Mouse (Mus musculus): Measurements from ENCODE around the gene B9d2. TPM values are rescaled to one million over a fixed set of nuclear protein-coding genes. Genes with fewer than 3 reads are reported as not detected.

Gene B9d2
- 40.7 TPM for polyA plus RNA-seq (2012; fragmentation: generic; extraction: Trizol)

DNA sequence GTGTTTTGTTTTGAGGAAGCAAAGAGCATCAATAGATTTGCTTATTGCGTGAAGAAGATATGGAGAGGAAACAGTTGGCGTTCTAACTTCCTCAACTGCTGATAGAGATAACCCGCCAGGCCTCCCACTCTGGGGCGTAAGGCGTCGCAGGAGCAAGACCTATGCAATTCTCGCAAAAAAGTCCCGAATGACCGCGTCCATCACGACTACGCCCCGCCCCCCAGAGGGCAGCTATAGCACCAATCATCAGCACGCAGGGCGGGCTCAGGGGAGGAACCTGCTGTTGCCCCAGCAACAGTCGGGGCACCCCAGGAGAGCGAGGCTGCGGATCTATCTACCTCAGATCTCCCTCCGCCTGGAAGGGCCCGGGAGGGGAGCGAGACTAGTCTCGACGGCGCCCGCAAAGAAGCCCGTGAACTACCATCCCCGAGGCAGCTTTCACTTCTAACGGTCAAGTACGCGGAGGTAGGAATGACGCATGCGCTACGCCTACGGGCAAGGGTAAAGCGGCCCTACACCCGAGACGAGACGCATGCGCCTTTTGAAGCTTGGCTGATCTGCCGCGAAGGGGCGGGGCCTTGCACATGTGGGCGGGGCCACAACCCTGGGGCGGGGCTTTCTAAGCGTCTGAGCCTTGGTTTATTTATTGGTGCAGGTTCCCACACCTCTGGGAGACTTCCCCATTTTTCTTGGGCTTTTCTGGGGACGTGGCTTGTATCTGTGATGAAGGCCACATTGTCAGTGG, at the start of gene B9d2:
Gene B9d2 (plus strand): TSS at position 267 of the 745 bp plus-strand sequence.
- no peaks in the 10 kb centered on the region for H3K36me3 ChIP-seq (ENCODE audit: control insufficient read depth, insufficient read depth)
- no peak for TF ChIP-seq MYOG (IDR thresholded peaks at IDR 0.05; ENCODE audit: control insufficient read depth in 1 of 3, insufficient read depth in 1 of 3, insufficient read length in 2 of 3, low read depth in 2 of 3)
- TF ChIP-seq POLR2A (IDR thresholded peaks at IDR 0.05; ENCODE audit: insufficient read length, low read depth), result peak; percentile 70
- peak; percentile 66 for TF ChIP-seq CEBPB (IDR thresholded peaks at IDR 0.05; ENCODE audit: insufficient read depth, poor library complexity, severe bottlenecking)
- TF ChIP-seq MYOD1 (IDR thresholded peaks at IDR 0.05; ENCODE audit: control insufficient read depth in 1 of 3, insufficient read length in 2 of 3, low read depth in 2 of 3), result no peak
- no peak for TF ChIP-seq MAX (IDR thresholded peaks at IDR 0.05; ENCODE audit: low read depth)
- peak; percentile 80 for TF ChIP-seq POLR2AphosphoS2 (IDR thresholded peaks at IDR 0.05; ENCODE audit: insufficient read length, low read depth)
- TF ChIP-seq REST (IDR thresholded peaks at IDR 0.05; ENCODE audit: insufficient read depth, insufficient read length), result no peak
- TF ChIP-seq USF1 (IDR thresholded peaks at IDR 0.05; ENCODE audit: low read depth), result no peak
- no peak for TF ChIP-seq SRF (IDR thresholded peaks at IDR 0.05; ENCODE audit: control insufficient read depth, insufficient read length, low read depth)
- no peak for TF ChIP-seq E2F4 (IDR thresholded peaks at IDR 0.05; ENCODE audit: insufficient read depth)
- TF ChIP-seq TCF3 (IDR thresholded peaks at IDR 0.05; ENCODE audit: insufficient read length, low read depth), result no peak
- no peak for TF ChIP-seq TCF12 (IDR thresholded peaks at IDR 0.05; ENCODE audit: insufficient read depth, poor library complexity, severe bottlenecking)

DNA sequence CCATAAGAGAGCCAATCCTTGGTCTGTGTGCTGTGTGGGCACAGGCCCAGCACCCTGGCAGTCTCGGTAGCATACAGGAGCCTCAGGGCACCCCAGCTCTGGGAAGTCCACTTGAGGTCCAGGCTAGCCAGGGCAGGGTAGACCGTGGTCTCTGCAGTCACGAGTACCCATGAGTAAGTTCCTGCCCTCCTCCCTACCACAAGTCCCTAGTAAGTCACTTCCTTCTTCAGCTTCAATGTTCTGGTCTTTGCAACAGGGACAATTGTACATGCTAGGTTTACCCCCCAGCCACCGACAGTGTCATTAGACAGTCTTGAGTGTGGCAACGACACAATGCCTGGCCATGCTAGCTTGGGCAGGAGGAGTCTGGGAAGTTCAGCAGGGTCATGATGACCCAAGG, 47.9 kb upstream of the B9d2 start:
- Histone ChIP-seq H3K4me2 (ENCODE audit: low read depth) (no peak overlapping the region), H3K36me3 (ENCODE audit: control insufficient read depth, insufficient read depth) (no peaks in the 10 kb centered on the region), H3ac (ENCODE audit: control insufficient read depth, insufficient read length) (no peak overlapping the region), H3K4me3 (no peak overlapping the region), H3K27me3 (ENCODE audit: control insufficient read depth, insufficient read depth, insufficient read length) (no peaks in the 10 kb centered on the region), H3K79me2 (ENCODE audit: control insufficient read depth, insufficient read depth) (no peaks in the 10 kb centered on the region)
- TF ChIP-seq USF1 (IDR thresholded peaks at IDR 0.05; ENCODE audit: low read depth), result no peak
- no peak for TF ChIP-seq MAX (IDR thresholded peaks at IDR 0.05; ENCODE audit: low read depth)
- no peak for TF ChIP-seq E2F4 (IDR thresholded peaks at IDR 0.05; ENCODE audit: insufficient read depth)
- TF ChIP-seq TCF3 (IDR thresholded peaks at IDR 0.05; ENCODE audit: insufficient read length, low read depth), result no peak
- TF ChIP-seq TCF12 (IDR thresholded peaks at IDR 0.05; ENCODE audit: insufficient read depth, poor library complexity, severe bottlenecking), result no peak
- TF ChIP-seq POLR2AphosphoS2 (IDR thresholded peaks at IDR 0.05; ENCODE audit: insufficient read length, low read depth), result no peak

More for the DNA sequence above, at the start of gene B9d2:
- H3K27me3 ChIP-seq (ENCODE audit: control insufficient read depth, insufficient read depth, insufficient read length), result no peaks in the 10 kb centered on the region
- H3K4me2 ChIP-seq (ENCODE audit: low read depth), result peak within 1 kb of the TSS; percentile 99
- peak within 1 kb of the TSS; percentile 39 for H3K4me3 ChIP-seq
- H3ac ChIP-seq (ENCODE audit: control insufficient read depth, insufficient read length), result no peak within 1 kb of the TSS
- H3K79me2 ChIP-seq (ENCODE audit: control insufficient read depth, insufficient read depth), result peaks cover 5% of the 10 kb centered on the region

DNA sequence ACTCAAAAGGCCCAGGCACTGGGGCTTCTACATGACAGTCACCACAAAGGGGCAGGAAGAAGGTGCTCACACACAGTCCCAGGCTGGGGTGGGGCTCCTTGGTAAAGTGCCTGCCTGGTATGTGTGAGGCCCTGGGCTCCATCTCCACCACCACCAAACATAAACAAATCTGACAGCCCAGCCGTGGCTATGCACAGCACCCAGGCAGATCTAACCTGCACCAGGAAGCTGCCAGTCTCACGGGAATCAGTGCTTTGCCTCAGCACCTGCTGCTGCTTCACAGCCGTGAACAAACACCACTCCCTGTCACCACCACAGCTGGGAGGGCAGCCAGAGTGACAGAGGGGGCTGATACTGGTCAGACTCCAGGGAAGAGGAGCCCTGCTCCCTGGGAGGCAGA, 44.2 kb upstream of the B9d2 start:
- Histone ChIP-seq H3K36me3 (ENCODE audit: control insufficient read depth, insufficient read depth) (no peaks in the 10 kb centered on the region), H3K79me2 (ENCODE audit: control insufficient read depth, insufficient read depth) (no peaks in the 10 kb centered on the region), H3K4me2 (ENCODE audit: low read depth) (no peak overlapping the region), H3K4me3 (no peak overlapping the region), H3K27me3 (ENCODE audit: control insufficient read depth, insufficient read depth, insufficient read length) (no peaks in the 10 kb centered on the region), H3ac (ENCODE audit: control insufficient read depth, insufficient read length) (no peak overlapping the region)
- TF ChIP-seq SRF (IDR thresholded peaks at IDR 0.05; ENCODE audit: control insufficient read depth, insufficient read length, low read depth) (no peak), MYOD1 (IDR thresholded peaks at IDR 0.05; ENCODE audit: control insufficient read depth in 1 of 3, insufficient read length in 2 of 3, low read depth in 2 of 3) (peak; percentile 63 to 97 (median 92)), USF1 (IDR thresholded peaks at IDR 0.05; ENCODE audit: low read depth) (no peak), MYOG (IDR thresholded peaks at IDR 0.05; ENCODE audit: control insufficient read depth in 1 of 3, insufficient read depth in 1 of 3, insufficient read length in 2 of 3, low read depth in 2 of 3) (peak; percentile 38 to 92 (median 87)), MAX (IDR thresholded peaks at IDR 0.05; ENCODE audit: low read depth) (no peak), POLR2A (IDR thresholded peaks at IDR 0.05; ENCODE audit: insufficient read length, low read depth) (no peak), REST (IDR thresholded peaks at IDR 0.05; ENCODE audit: insufficient read depth, insufficient read length) (no peak), CEBPB (IDR thresholded peaks at IDR 0.05; ENCODE audit: insufficient read depth, poor library complexity, severe bottlenecking) (no peak), TCF3 (IDR thresholded peaks at IDR 0.05; ENCODE audit: insufficient read length, low read depth) (peak; percentile 69), E2F4 (IDR thresholded peaks at IDR 0.05; ENCODE audit: insufficient read depth) (no peak), TCF12 (IDR thresholded peaks at IDR 0.05; ENCODE audit: insufficient read depth, poor library complexity, severe bottlenecking) (no peak), POLR2AphosphoS2 (IDR thresholded peaks at IDR 0.05; ENCODE audit: insufficient read length, low read depth) (no peak)

DNA sequence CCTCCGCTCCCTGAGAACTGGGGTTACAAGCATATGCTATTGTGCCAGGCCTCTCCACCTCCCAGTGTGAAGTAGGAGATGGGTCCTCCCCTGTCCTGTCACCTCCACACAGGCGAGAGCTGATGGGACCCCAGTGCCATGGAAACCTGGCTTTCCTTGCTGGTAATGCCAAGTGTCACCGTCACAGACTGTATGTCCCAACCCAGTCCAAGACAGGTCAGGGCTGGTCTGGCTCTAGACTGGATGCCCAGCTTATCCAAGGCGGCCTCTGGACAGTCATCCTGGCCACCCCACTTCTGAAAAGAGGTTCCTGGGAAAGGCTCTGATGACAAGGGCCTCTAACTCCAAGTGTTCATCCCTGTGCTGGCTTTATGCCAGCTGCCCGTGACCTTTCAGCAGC, 43.5 kb upstream of the B9d2 start:
- Histone ChIP-seq H3K4me3 (no peak overlapping the region), H3K79me2 (ENCODE audit: control insufficient read depth, insufficient read depth) (no peaks in the 10 kb centered on the region), H3K36me3 (ENCODE audit: control insufficient read depth, insufficient read depth) (no peaks in the 10 kb centered on the region), H3K4me2 (ENCODE audit: low read depth) (no peak overlapping the region), H3K27me3 (ENCODE audit: control insufficient read depth, insufficient read depth, insufficient read length) (no peaks in the 10 kb centered on the region), H3ac (ENCODE audit: control insufficient read depth, insufficient read length) (no peak overlapping the region)
- no peak for TF ChIP-seq TCF3 (IDR thresholded peaks at IDR 0.05; ENCODE audit: insufficient read length, low read depth)
- TF ChIP-seq MAX (IDR thresholded peaks at IDR 0.05; ENCODE audit: low read depth), result no peak
- no peak for TF ChIP-seq POLR2AphosphoS2 (IDR thresholded peaks at IDR 0.05; ENCODE audit: insufficient read length, low read depth)
- no peak for TF ChIP-seq E2F4 (IDR thresholded peaks at IDR 0.05; ENCODE audit: insufficient read depth)
- TF ChIP-seq USF1 (IDR thresholded peaks at IDR 0.05; ENCODE audit: low read depth), result no peak

DNA sequence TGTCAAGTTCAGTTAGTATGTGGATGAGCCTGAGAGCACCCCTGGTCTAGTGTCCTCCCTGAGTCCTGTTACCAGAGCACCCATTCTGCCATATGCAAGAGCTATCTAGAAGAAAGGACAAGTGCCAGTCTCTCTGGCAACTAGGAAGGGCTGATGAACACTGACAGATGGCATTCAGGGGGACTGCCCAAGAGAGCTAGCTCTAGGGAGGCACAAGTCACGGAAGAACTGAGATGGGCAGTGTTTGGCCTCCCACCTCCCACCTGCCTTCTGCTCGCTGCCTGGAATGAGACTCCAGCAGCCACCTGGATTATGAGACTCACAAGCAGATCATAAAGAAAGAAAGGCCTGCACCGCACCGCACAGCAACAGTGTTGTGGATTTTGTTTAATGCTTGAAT, 40.8 kb upstream of the B9d2 start:
- Histone ChIP-seq H3K4me2 (ENCODE audit: low read depth) (no peak overlapping the region), H3ac (ENCODE audit: control insufficient read depth, insufficient read length) (no peak overlapping the region), H3K36me3 (ENCODE audit: control insufficient read depth, insufficient read depth) (no peaks in the 10 kb centered on the region), H3K27me3 (ENCODE audit: control insufficient read depth, insufficient read depth, insufficient read length) (no peaks in the 10 kb centered on the region), H3K4me3 (no peak overlapping the region), H3K79me2 (ENCODE audit: control insufficient read depth, insufficient read depth) (no peaks in the 10 kb centered on the region)
- no peak for TF ChIP-seq TCF3 (IDR thresholded peaks at IDR 0.05; ENCODE audit: insufficient read length, low read depth)
- TF ChIP-seq POLR2AphosphoS2 (IDR thresholded peaks at IDR 0.05; ENCODE audit: insufficient read length, low read depth), result no peak
- TF ChIP-seq E2F4 (IDR thresholded peaks at IDR 0.05; ENCODE audit: insufficient read depth), result no peak
- no peak for TF ChIP-seq REST (IDR thresholded peaks at IDR 0.05; ENCODE audit: insufficient read depth, insufficient read length)
- TF ChIP-seq MAX (IDR thresholded peaks at IDR 0.05; ENCODE audit: low read depth), result no peak
- TF ChIP-seq MYOD1 (IDR thresholded peaks at IDR 0.05; ENCODE audit: control insufficient read depth in 1 of 3, insufficient read length in 2 of 3, low read depth in 2 of 3), result no peak
- TF ChIP-seq CEBPB (IDR thresholded peaks at IDR 0.05; ENCODE audit: insufficient read depth, poor library complexity, severe bottlenecking), result no peak
- no peak for TF ChIP-seq POLR2A (IDR thresholded peaks at IDR 0.05; ENCODE audit: insufficient read length, low read depth)
- no peak for TF ChIP-seq USF1 (IDR thresholded peaks at IDR 0.05; ENCODE audit: low read depth)
- no peak for TF ChIP-seq MYOG (IDR thresholded peaks at IDR 0.05; ENCODE audit: control insufficient read depth in 1 of 3, insufficient read depth in 1 of 3, insufficient read length in 2 of 3, low read depth in 2 of 3)
- no peak for TF ChIP-seq SRF (IDR thresholded peaks at IDR 0.05; ENCODE audit: control insufficient read depth, insufficient read length, low read depth)
- TF ChIP-seq TCF12 (IDR thresholded peaks at IDR 0.05; ENCODE audit: insufficient read depth, poor library complexity, severe bottlenecking), result no peak
